Mouse (Mus musculus) gastrocnemius, adult 18-20 months (tissue): ENCODE data around the gene 1700018G05Rik. TPM values are rescaled to one million over a fixed set of nuclear protein-coding genes. Genes with fewer than 3 reads are reported as not detected.
"Not testable (repeated sequence)": the region's sequence is repeated elsewhere in the genome, so short reads cannot be mapped to it uniquely, and the experiment has no call there.

Source experiments
- DNase-seq: peaks from one replicate; pipeline ENCODE4 v3.0.0; 2021; ENCODE audit warnings: low spot score
- long read RNA-seq, 2 experiments: library from polyadenylated mRNA; stranded (forward); transcript quantifications; one replicate each; pipeline ENCODE4 v2.0.0; 2021
- total RNA-seq, 2 experiments: library from RNA; stranded (reverse); gene quantifications; 2 replicates each; pipeline ENCODE4 v1.2.3; 2021

Gene 1700018G05Rik
- total RNA-seq, result not detected
- long read RNA-seq, experiment 1, result 0 reads
- long read RNA-seq, experiment 2, result 0 reads

- not testable (repeated sequence) for DNase-seq
Observed at GRCm38 (mm10) chrX:102928072-102928471, at the start of gene 1700018G05Rik. Gene 1700018G05Rik, plus strand, starts transcription at chrX:102928372.

- DNase-seq, result not testable (repeated sequence)
Observed at GRCm38 (mm10) chrX:102908587-102908986, 19.6 kb upstream of the 1700018G05Rik start, which contains the start of the genes Dmrtc1a and 1700011M02Rik. Gene Dmrtc1a, minus strand, starts transcription at chrX:102908687. Gene 1700011M02Rik, plus strand, starts transcription at chrX:102908905.

- DNase-seq, result not testable (repeated sequence)
Observed at GRCm38 (mm10) chrX:102914823-102915222, 13.3 kb upstream of the 1700018G05Rik start.

- DNase-seq, result not testable (repeated sequence)
Observed at GRCm38 (mm10) chrX:102926707-102927106, 1.5 kb upstream of the 1700018G05Rik start.

GRCm38 (mm10) chrX:102932992-102933570, 4.9 kb downstream of the 1700018G05Rik start:
- DNase-seq, result no peak

GRCm38 (mm10) chrX:102933571-102934394, 5.6 kb downstream of the 1700018G05Rik start:
- no peak for DNase-seq

- no peak for DNase-seq
Observed at GRCm38 (mm10) chrX:102934395-102934764, 6.2 kb downstream of the 1700018G05Rik start.

- no peak for DNase-seq
Observed at GRCm38 (mm10) chrX:102936743-102937142, 8.6 kb downstream of the 1700018G05Rik start.

GRCm38 (mm10) chrX:102950136-102950535, 22.0 kb downstream of the 1700018G05Rik start:
- DNase-seq, result not testable (repeated sequence)

- peak; percentile 2 for DNase-seq
Observed at GRCm38 (mm10) chrX:102958917-102959316, 30.7 kb downstream of the 1700018G05Rik start.

GRCm38 (mm10) chrX:102960581-102960980, 32.4 kb downstream of the 1700018G05Rik start:
- no peak for DNase-seq

Other genes starting within 250 kb of the 1700018G05Rik start
- gene Gm3880, start 241.4 kb upstream of the 1700018G05Rik start, total RNA-seq, result not detected
- gene Gm9112, start 220.7 kb upstream of the 1700018G05Rik start, total RNA-seq, result not detected
- gene Dmrtc1b, start 220.5 kb upstream of the 1700018G05Rik start, total RNA-seq, result not detected
- not detected for gene Dmrtc1c1, start 125.4 kb upstream of the 1700018G05Rik start, total RNA-seq
- gene Dmrtc1c2, start 73.8 kb upstream of the 1700018G05Rik start, total RNA-seq, result not detected
- gene 1700031F05Rik, start 60.4 kb upstream of the 1700018G05Rik start, total RNA-seq, result not detected
- not detected for gene Dmrtc1a, start 19.7 kb upstream of the 1700018G05Rik start, total RNA-seq
- not detected for gene 1700011M02Rik, start 19.5 kb upstream of the 1700018G05Rik start, total RNA-seq